Mouse (Mus musculus): ENCODE results near the gene Lrp5.
A peak's percentile ranks its signal among the peaks of the same experiment; 100 is the strongest.

The Lrp5 gene

DNA sequence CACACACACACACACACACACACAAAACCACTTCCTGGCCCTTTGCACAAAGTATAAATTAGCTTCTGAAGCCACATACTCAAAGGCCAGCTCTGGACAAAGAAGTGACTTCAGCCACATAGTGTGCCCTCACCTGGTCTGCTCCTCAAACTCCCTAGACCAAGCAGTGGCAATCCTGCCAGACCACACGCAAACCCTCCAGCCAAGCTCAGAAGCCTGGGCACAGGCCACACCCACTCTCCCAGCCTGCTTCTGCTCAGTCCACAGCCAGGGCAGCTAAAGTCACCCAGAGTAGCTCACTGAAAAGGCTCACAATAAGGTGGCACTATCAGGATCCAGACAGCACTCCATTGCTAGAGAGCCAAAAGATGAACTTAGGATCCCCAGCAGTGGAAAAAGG, 30.2 kb downstream of the Lrp5 start:
- no peak for DNase-seq (ENCODE audit: low spot score)

GRCm38 (mm10) chr19:3654940-3655339, 31.4 kb downstream of the Lrp5 start:
- no peak for DNase-seq (ENCODE audit: low spot score)

DNA sequence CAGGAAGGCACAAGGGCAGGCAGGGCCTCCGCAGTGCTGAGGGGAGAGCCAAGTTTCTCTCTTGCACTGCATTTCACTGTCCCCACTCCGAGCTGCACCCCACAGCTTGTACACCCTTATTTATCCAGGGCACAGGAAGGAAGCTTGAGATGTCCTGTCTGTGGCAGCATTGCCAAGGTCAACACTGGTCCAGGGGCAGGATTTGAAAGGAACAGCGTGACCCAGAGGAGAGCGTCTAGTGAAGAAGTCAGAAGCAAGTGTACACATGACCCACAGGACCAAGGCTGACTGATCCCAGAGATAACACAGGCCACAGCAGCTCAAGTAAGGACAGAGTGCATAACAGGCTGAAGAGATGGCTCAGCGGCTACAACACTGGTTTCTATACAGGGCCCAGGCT, 32.3 kb downstream of the Lrp5 start:
- no peak for DNase-seq (ENCODE audit: low spot score)

DNA sequence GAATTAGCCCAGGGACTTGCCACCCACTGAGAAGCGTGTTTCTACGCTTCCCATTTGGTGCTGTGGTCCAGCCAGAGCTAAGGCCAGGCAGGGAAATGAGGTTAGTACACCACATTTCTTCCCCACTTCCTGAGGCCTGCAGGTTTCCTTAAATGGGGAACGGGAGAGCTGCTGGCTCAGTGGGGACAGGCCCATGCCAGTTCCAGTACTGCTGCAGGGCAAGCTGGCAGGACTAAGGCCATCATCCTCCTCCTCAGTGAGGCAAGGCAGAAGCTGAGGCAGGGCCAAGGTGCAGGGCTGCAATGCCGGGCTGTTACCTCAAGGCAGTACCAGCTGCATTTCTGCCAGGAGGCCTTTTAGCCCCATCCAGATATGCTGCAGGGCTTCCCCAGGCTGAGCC, 32.9 kb downstream of the Lrp5 start:
- DNase-seq (ENCODE audit: low spot score): no peak

GRCm38 (mm10) chr19:3651989-3652388, 34.4 kb downstream of the Lrp5 start:
- DNase-seq (ENCODE audit: low spot score): no peak

- DNase-seq (ENCODE audit: low spot score): no peak
Observed at GRCm38 (mm10) chr19:3651220-3651619, 35.1 kb downstream of the Lrp5 start.

DNA sequence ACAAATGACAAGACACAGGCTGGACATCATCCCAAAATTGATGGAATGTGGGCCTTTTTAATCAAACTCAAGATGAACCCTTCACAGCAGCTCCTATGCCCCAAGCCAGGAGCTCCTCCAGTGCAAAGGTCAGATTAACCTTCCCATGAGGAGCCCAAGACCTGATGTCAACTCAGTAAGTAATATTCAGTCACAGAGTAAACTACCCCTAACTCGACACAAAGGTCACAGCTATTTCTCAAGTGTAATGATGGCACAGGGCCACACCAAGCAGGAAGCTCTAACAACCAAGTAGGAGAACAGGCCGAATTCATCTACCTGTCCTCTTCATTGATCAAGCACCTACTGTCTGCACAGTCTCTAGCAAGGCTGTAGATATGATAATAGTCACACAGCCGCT, 35.9 kb downstream of the Lrp5 start:
- no peak for DNase-seq (ENCODE audit: low spot score)

DNA sequence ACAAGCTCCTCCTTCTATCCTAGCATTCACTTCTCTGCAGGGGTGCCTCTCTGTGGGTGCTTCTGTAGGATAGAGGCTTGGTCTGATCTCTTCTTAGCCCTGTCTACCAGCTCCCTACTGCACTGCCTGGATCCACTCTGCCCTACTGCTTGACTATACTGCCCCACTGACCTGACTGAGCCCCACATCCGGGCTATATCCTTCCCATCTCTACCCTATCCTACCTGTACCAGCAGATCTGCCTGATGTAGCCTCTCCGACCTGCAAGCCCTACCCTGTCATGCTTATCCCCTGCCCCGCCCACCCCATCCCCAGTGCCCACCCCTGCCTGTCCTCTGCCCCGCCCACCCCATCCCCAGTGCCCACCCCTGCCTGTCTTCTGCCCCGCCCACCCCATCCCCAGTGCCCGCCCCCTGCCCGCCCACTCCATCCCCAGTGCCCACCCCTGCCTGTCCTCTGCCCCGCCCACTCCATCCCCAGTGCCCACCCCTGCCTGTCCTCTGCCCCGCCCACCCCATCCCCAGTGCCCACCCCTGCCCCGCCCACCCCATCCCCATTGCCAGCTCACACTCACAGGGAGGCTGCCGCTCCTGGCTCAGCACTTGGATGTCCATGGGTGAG, 37.4 kb downstream of the Lrp5 start:
- DNase-seq (ENCODE audit: low spot score): no peak

DNA sequence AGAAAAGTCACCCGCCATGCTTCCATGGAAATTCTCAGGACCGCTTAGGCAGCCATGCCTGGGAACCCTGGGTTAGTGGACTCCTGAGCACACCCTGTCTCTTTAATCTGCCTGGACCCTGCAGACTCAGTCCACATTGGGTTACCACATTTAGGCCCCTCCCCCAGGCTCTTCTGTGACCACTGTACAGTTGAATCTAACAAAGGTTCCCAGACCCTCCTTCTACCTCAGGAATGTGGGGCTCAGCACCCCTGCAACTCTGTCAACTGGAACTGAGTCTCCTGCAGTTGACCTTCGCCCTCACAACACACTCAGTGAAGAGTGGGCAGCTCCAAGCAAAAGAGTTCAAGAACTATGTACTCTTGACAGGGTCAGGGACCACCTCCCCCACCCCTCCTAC, 38.4 kb downstream of the Lrp5 start:
- no peak for DNase-seq (ENCODE audit: low spot score)

DNA sequence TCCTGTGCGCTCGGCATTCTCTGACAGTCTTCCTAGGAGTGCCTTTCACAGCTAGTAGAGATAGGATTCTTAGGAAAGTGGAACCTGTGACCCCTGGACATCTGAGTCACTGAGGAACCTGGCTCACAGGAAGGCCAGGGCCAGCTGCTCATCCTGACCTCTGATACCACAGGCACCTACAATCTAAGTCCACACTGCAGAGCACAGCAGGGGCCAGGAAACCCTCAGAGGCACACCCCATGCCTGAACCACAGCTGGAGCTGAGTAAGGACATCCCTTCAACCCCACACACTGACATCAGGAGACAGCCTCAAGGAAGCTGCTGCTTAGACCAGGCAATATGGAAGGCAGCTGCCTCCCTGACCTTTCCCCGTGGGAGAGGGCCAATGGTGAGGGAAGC, 40.6 kb downstream of the Lrp5 start:
- no peak for DNase-seq (ENCODE audit: low spot score)

- DNase-seq (ENCODE audit: low spot score): no peak
Observed at GRCm38 (mm10) chr19:3645318-3645717, 41.0 kb downstream of the Lrp5 start.

DNA sequence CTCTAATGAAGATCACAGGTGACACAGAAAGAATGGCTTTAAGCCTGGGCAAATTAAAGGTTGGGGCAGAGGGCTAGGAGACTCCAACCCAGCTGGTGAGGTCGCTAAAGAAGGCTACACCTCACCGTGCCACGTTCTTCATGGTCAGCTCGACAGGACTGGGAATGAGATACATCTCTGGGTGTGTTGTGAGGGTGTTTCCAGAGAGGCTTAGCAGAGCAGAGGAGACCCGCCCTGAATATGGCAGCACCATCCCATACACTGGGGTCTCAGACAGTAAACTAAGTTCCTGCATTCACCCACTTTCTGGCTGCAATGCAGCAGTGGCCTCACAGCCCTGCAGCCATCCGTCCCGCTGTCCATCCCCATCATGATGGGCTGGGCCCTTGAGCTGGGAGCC, 46.8 kb downstream of the Lrp5 start:
- no peak for DNase-seq (ENCODE audit: low spot score)

DNA sequence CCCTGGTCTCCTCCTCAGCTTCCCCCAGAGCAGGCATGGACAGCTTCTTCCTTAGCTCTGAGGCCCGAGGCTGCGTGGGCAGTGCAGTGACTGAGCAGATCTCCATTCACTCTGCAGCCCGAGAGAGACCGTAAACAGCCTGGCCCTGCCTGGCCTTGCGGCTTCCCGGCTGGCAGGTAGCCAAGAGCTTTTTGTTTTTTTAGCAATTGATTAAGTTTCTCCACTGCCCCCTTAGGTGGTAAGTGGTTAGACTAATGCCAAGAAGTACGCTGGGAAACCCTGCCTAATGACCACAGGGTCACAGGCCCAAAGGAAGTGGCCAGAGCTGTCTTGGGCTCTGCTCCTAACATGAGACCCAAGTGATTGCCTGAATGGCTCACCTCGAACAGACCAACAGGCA, 47.7 kb downstream of the Lrp5 start:
- peak; percentile 35 for DNase-seq (ENCODE audit: low spot score)

DNA sequence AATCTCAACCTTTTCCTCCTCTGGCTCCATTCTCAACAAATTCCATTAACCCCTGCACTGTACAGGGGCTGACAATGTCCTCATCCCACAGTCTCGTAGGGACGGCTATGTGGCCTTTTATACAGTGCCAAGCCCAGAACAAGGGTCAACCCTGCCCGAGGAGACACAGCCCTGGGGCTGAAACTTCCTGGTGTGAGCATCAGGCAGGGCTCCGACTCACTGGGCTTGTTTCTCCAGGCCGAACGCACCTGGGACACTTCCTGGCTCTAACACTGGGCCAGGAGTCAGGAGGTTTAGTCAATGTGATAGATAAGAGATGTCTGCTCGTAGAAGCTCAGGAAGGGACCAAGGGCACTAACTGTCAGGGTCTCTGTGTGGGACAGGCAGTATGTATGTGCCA, 54.3 kb downstream of the Lrp5 start:
- DNase-seq (ENCODE audit: low spot score): no peak

GRCm38 (mm10) chr19:3631431-3631830, 54.9 kb downstream of the Lrp5 start:
- no peak for DNase-seq (ENCODE audit: low spot score)

DNA sequence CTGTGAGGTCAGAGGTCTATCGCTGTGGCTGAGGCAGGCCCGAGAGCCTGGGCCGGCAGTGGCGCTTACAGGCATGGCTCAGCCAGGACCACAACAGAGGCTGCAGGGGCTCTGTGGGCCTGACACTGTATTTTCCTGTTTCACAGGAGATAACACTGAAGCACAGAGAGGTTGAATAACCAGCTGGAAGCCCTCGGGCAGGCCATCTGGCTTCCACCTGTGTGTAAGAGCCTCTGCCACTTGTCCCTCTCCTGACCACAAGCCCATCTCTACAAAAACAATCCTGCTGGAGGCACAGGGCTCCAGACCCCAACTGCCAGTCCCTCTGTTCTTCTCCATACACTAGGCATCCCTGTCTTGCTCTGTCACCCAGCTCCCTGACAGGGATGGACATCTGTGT, 55.9 kb downstream of the Lrp5 start:
- DNase-seq (ENCODE audit: low spot score): no peak

GRCm38 (mm10) chr19:3630027-3630426, 56.3 kb downstream of the Lrp5 start:
- no peak for DNase-seq (ENCODE audit: low spot score)

DNA sequence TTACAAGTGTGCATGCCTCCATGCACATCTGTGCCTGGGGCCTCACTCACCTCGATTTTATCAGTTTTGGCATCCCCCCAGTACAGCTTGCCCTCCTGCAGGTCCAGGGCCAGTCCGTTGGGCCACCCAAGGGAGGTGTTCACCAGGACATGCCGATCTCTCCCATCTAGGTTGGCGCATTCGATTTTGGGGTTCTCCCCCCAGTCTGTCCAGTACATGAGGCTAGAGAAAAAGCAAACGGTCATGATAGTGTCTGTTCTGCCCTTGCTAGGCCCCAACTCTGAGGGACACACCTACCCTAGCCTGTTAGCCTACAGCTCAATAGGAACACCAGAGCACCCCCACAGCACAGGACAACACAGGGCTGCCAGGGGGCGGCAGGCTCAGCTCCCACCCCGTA, 58.1 kb downstream of the Lrp5 start:
- DNase-seq (ENCODE audit: low spot score): no peak

- DNase-seq (ENCODE audit: low spot score): no peak
Observed at GRCm38 (mm10) chr19:3625111-3625510, 61.3 kb downstream of the Lrp5 start.

DNA sequence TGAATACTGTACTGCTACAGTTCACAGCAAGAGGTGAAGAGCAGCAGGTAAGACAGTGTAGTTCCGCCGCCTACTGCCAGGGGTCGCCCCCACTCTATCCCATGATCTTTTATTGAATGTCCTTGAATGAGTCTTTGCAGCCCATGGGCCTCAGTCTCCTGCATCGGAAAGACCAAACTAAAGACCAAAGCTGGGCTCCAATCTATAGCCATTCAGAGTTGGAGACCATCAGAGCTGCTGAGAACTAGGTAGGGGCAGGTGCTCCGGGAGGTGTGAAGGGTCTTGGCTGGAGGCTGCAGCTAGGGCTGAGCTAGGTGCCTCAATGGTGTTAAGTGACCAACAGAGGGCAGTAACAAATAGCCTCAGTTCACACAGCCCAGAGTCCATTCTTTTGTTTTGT, 62.5 kb downstream of the Lrp5 start:
- peak; percentile 50 for DNase-seq (ENCODE audit: low spot score)

DNA sequence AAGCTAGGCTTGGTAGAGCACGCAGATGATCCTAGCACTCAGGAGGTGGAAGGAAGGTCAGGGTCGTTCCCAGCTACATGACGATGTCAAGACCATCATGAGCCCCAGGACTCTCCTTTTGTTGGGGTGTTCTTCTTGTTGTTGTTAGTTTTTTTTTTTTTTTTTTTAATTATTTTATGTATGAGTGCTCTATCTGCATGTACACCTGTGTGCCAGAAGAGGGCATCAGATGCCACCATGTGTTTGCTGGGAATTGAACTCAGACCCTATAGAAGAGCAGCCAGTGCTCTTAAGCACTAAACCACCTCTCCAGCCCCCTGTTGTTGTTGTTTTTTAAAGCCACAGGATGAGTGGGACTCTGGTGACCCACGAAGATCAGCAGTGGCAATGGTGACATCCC, 63.1 kb downstream of the Lrp5 start:
- DNase-seq (ENCODE audit: low spot score): no peak

DNA sequence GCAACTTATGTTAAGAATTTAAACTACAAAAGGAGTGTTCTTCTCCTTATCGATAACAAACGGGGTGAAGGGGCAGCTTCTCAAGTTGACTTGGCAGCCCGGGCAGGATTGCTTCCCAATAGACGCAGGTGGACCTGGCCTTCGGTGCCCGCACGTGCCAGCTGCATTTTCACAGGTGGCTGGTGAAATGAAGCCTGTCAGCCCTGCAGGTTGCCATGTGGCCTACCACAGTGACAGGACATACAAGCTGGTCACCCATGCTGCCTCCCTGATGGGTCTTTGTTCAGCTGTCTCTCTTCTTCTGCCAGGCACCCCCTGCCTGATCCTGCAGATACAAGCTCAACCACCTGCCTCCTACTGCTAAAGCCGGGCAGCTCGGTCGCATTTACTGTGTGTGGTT, 65.5 kb downstream of the Lrp5 start:
- DNase-seq (ENCODE audit: low spot score): no peak

- DNase-seq (ENCODE audit: low spot score): no peak
Observed at GRCm38 (mm10) chr19:3619359-3619758, 67.0 kb downstream of the Lrp5 start.

- DNase-seq (ENCODE audit: low spot score): no peak
Observed at GRCm38 (mm10) chr19:3613991-3614390, 72.4 kb downstream of the Lrp5 start.
